Mouse (Mus musculus): Measurements from ENCODE around the gene Mettl16. TPM values are rescaled to one million over a fixed set of nuclear protein-coding genes. Genes with fewer than 3 reads are reported as not detected.
"Not testable (repeated sequence)": the region's sequence is repeated elsewhere in the genome, so short reads cannot be mapped to it uniquely, and the experiment has no call there.

Mettl16 gene
- total RNA-seq, 1 experiment from 2014 or later, result 50.6 TPM

DNA sequence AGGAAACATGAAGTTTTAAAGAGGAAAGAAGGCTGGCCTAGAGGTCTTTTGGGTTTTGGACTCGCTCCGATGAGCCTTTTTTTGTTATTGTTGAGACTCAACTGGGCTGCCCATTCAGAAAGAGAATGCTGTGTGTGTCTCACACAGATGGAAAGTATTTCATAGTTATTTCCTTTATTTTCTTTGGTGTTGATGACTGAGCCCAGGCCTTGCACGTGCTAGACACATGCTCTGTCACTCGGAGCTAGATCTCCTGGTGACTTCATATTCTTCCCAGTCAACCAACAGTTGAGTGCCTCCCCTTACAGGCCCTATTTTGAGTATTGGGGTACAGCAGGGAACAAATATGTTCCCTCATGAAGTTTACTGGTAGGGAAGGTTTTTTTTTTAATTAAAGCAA is 1.0 kb downstream of the Mettl16 start:
- ATAC-seq (replicated peaks; ENCODE audit: low read depth, poor library complexity, severe bottlenecking), result no peak

DNA sequence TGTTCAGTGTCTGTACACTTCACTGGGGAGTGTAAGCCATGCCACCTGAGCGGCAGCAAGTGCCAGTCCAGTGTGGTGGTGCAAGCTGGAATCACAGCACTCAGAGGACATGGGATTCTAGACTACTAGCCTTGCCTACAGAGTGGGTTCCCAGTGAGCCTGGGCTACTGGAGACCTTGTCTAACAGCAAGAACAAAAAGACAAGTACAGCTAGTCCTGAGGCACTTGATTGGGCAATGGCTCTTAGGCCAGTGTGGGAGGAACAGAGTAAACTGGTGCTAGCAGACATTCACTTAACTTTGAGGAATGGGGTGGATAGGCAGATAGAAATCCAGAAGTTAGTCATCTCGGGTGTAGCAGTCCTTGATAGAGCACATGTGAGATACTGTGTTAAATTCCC is 1.8 kb downstream of the Mettl16 start:
- no peak for ATAC-seq (replicated peaks; ENCODE audit: low read depth, poor library complexity, severe bottlenecking)

DNA sequence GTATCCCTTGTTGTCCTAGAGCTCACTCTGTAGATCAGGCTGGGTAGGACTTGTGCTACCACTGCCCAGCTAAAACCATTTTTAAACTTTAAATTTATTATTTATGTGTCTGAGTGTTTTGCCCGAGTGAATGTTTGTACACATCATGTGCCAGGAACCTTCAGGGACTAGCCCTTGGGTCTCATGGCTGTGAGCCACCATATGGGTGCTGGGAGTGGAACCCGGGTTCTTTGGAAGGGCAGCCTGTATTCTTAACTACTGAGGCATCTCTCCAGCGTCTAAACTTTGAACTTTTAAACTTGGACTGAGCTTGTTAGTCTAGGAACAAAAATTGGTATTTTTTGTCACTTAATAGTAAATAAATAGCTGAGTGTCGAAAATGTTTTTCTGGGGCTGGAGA is 22.2 kb downstream of the Mettl16 start:
- ATAC-seq (replicated peaks; ENCODE audit: low read depth, poor library complexity, severe bottlenecking), result no peak

DNA sequence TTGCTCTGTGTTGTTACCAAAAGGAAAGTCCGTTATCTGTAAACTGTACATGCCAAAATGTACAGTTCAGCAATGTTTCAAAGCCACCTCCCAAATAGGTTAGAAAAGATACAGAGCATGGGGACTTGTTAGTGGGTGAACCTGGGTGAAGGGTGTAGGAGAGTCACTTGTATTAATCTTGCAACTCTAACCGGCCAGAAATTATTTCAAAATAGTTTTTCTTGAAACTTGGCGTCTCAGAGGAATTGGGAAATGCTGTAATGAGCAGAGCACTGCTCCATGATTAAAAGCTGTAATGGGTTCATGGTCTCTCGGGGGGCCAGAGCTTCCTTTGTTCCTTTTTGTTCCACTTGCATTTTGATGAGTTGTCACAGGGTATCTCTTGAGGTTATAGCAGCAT is 30.0 kb downstream of the Mettl16 start:
- no peak for ATAC-seq (replicated peaks; ENCODE audit: low read depth, poor library complexity, severe bottlenecking)

DNA sequence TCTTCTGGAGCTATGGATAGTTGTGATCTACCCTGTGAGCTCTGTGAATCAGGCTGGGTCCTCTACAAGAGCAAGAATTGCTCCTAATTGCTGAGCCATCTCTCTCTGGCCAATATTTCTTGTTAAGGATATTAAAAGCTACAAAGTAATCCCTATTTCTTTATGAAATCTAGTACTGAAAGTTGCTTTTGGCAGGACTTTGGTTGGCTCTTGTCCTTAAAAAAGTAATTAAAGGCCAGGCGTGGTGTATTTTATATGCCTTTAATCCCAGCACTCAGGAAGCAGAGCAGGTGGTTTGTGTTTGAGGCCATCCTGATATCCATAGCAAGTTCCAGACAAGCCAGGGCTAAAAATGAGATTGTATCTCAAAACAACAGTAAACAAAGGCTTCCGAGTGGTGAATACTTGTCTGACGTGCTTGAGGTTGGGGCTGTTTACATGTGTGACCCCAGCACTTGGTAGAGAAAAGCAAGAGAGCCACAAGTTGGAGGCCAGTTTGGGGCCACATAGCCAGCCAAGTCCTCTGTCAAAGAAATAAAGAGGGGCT is 33.5 kb downstream of the Mettl16 start:
- no peak for ATAC-seq (replicated peaks; ENCODE audit: low read depth, poor library complexity, severe bottlenecking)

DNA sequence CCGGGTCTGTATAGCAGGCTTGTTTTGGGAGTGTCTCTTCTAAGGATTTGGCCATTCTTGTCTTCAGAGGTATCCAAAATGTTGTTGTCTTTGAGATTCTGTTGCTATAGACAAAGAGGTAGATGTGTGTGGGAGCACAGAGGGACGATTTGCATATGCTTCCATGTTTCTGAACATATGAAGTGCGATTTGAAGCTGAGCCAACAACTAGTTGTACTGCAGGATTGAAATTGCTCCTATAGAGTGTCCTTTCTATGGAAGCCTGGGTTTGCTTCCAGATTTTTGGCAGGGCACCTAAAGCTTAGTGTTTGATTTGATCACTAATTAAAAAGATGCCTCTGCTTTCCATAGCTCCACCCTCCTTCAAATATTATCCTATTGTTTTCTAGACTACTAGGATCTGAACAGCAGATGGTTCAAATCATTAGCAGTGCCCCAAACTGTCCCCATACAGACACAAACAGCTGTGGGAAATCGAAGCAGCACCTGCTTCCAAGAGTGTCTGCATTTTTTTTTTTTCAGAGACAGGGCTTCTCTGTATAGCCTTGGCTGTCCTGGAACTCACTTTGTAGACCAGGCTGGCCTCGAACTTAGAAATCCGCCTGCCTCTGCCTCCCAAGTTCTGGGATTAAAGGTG is 36.7 kb downstream of the Mettl16 start:
- no peak for ATAC-seq (replicated peaks; ENCODE audit: low read depth, poor library complexity, severe bottlenecking)

DNA sequence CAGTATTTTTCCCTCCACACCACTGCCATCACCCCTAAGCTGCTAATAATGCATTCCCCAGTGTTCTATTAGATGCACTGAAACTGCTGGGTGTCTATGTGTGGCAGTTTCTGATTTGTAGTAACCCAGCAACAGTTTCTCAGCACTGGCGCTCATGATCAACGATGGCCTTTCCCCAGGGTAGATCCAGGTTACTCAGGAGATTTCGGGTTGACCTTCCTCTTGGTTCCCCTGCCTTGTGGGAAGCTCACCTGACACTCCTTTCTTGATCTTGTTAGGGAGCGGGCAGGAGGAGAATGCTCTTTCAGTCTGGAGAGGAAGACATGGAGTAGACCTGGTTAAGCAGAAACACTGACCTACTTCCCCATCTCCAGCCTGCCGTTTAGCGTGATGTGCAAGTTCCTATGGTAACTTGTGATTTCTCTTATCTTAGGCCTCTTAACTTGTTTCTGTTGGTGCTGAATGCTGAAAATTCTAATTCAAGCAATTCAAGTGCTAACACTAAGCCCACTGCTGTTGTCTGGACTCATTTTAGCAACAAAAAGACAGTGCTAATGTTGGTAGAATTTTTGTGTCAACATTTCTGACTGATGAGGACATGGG is 37.7 kb downstream of the Mettl16 start:
- ATAC-seq (replicated peaks; ENCODE audit: low read depth, poor library complexity, severe bottlenecking), result no peak

DNA sequence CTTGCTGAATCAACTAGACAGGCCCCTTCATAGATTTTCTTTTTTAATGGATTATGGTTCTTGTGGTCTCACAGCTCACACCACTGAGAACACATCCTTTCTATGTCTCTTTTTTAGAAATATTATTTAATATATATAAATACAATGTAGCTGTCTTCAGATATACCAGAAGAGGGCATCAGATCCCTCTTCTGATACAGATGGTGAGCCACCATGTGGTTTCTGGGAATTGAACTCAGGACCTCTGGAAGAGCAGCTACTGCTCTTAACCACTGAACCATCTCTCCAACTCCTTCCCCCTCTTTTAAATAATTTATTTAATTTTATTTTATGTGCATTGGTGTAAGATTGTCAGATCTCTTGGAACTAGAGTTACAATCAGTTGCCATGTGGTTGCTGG is 39.5 kb downstream of the Mettl16 start:
- no peak for ATAC-seq (replicated peaks; ENCODE audit: low read depth, poor library complexity, severe bottlenecking)

DNA sequence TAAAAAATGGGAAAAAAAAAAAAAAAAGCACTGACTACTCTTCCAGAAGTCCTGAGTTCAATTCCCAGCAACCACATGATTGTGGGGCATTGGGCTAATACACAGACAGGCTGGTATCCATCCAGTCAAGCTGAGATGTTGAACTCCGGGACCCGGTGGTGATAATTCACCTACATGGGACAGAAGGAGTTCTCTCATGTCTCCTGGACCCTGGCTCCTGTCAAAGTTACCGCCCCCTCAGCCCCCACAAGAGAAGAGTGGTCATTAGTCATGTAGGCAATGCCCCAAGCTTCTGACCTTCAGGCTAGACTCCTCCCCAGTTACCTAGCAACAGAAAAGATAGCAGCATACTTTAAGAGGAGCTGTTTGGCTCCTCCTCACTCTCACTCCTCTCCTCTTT is 40.4 kb downstream of the Mettl16 start:
- not testable (repeated sequence) for ATAC-seq (replicated peaks; ENCODE audit: low read depth, poor library complexity, severe bottlenecking)

DNA sequence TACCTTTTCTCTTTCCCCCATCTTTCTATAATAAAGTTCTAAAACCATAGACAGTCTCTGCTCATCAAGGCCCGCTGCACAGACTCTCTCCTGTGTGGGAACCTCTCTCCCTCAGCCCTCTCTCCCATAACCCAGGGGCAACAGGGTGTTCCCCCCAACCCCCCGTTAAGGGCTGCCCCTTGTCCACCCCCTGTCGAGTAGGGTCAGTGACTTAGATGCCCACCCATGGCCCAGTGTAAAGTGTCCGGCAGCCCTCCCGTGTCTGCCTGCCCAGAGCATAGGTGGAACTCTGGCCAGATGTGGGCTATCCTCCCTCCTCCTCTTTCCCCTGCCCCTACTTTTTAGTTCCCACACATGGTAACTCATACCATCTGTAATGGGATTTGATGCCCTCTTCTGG is 40.9 kb downstream of the Mettl16 start:
- ATAC-seq (replicated peaks; ENCODE audit: low read depth, poor library complexity, severe bottlenecking), result no peak

DNA sequence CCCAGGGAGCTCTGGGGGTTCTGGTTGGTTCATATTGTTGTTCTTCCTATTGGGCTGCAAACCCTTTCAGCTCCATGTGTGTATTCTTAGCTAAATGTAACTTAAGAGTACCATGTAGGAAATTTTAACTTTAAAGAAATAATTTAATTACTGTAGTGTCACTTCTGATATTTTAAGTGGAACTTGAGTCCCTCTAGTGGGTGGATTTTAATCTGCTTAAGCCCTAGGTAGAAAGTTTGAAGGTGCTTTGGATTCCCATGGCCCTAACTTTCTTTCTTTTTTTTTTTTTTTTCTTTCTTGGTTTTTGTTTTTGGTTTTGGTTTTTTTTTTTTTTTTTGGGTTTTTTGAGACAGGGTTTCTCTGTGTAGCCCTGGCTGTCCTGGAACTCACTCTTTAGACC is 45.2 kb downstream of the Mettl16 start:
- no peak for ATAC-seq (replicated peaks; ENCODE audit: low read depth, poor library complexity, severe bottlenecking)

DNA sequence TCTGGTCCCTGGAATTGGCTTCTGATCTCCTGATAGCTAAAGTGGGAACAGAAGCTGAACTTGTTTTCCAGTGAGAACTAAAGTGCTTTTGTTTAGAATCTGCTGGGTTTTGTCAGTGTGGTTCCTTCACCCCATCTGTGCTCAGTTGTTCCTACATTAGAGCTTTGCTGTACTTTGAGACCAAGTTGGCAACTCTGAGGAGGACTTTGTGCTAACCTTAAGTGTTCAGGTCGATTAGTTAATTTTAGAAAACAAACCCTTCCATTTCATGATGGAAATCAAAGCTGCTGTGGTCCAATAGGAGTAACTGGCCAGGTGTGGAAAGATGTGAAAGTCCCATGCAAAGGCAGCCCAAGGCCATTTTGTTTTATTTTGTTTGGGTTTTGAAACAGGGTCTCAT is 50.3 kb downstream of the Mettl16 start:
- ATAC-seq (replicated peaks; ENCODE audit: low read depth, poor library complexity, severe bottlenecking), result no peak

DNA sequence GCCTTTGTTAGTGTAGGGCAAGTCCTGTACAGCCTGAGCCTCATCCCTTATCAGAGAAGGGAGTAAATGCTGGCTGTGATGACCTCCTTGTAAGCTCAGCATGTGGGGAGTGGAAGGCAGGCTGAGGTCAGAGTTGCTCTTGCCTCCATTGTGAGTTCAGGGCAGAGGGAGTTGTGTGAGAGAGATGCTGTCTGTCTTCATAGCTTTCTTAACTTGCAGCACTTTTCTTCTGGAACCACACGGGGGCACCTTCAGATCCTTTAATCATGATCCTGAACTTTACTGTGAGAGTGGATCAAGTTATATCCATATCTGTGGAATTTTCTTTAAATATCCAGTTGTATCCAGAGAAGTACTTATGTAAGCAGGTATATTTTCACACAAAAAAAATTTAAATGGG is 50.8 kb downstream of the Mettl16 start:
- peak; percentile 45; the same call in 1 of the 2 replicates for ATAC-seq (replicated peaks; ENCODE audit: low read depth, poor library complexity, severe bottlenecking)

DNA sequence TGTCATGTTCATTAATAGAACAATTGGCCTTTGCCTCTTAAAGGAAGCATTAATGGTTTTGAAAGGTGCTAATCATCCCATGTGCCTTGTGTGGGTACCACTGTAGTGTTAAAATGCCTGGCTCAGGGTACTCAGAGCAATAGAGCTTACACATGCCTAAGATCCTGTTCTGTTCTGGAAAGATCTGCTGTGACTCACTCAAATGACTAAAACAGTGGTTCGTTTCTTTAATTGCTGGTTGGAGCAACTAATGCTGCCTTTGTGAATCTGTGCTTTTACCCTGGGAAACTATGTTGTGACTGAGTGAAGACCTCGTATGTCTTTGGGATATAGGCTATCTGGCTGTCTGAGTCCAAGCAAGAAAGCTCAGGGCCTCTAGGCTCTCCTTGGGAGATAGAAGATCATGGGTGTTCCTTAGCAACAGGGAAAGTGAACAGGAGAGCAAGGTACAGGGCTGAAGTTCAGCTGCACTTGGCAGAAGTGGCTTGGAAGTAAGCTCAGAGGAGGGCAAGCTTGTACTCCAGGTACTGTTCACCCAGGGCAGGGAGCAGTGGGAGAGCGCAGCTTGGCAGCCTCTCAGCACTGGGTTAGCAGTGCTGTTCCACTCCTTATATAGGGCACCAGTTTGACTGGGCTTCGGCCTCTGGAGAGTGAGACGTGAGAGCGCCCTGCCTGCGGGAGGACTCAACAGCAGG is 52.3 kb downstream of the Mettl16 start:
- ATAC-seq (replicated peaks; ENCODE audit: low read depth, poor library complexity, severe bottlenecking), result no peak

DNA sequence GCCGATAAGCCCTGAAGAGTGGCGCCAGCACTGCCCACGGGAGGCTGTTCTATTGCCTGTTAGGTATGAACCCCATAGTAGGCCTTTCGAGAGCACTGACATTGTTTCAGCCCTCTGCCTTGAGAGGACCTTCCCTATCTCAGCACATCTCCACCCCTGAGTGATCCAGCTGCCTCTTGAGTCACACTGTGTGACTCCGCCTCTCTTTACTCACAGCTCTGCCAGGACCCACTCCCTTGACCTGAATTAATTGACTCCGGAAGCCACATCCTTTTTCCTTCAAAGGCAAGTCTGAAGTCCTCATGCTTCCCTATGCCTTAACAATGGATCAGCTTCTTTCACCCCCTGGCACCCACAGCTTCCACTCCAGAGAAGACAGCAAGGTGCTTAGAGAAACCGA is 55.5 kb downstream of the Mettl16 start:
- no peak for ATAC-seq (replicated peaks; ENCODE audit: low read depth, poor library complexity, severe bottlenecking)

DNA sequence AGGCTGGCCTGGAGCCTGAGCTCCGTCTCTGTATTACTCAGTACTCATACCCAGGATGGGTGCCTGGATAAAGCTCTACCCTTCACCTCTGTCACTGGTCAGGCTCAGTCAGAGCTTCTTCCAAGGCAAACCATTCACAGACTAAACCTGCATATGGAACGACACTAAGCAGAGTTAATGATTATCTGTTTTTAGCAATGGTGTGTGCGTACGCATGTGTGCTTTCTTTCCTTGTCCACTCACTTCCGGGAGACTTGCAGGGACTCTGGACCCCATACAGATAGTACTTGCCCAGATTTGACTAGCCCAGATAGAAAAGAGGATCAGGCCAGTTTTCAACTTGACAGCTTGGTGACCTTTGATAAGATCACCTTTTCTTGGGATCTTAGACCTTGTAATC is 56.1 kb downstream of the Mettl16 start:
- no peak for ATAC-seq (replicated peaks; ENCODE audit: low read depth, poor library complexity, severe bottlenecking)

DNA sequence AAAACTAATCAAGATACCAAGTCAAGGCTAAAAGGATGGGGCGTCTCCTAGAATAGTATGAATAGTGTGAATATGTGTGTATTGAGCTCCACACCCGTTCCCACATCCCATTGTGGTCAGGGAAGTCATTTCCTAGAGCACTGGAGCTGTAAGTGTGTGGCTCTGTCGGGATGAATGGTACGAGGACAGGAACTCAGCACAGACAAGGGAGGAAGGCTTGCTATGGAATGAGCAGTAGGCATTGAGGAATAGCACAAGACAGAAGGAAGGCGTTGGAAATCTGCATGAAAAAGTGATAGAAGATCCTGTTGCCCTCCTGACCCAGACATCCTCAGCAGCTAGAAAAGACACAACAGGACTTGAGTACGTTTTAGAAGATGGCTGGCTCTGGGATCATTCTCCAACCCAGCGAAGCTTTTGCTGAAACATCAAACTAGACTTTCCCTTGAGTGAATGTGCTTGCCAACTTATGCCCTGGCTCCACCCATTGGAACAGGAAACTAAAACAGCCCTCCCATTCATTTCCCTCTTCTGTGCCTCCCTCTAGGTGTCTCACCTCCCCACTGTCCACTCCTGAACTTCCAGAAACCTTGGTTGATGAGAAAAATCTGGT is 57.3 kb downstream of the Mettl16 start:
- no peak for ATAC-seq (replicated peaks; ENCODE audit: low read depth, poor library complexity, severe bottlenecking)

DNA sequence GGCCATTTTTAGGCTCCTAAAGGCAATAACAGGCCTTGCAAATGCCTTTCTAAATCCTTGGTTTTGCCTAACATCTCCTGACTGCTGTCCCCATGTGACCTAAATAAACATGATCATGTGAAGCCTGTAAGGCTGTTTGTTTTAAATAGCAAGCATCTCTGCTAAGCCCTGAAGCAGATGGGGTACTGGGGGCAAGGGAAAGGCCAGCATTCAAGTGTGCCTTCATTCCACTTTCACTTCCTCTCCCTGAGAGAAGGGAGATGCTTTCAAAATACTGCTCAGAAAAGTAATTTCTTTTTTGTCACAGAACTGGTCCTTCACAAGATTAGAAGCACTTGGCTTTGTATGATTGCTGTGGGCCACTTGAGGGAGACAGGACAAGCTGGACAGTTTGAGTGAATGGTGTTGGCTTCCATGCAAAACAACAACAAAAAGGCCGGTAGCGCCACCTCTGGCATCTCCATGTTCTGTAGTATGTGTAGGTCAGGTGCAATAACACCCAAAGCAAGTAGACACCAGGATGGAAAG is 57.8 kb downstream of the Mettl16 start:
- no peak for ATAC-seq (replicated peaks; ENCODE audit: low read depth, poor library complexity, severe bottlenecking)

DNA sequence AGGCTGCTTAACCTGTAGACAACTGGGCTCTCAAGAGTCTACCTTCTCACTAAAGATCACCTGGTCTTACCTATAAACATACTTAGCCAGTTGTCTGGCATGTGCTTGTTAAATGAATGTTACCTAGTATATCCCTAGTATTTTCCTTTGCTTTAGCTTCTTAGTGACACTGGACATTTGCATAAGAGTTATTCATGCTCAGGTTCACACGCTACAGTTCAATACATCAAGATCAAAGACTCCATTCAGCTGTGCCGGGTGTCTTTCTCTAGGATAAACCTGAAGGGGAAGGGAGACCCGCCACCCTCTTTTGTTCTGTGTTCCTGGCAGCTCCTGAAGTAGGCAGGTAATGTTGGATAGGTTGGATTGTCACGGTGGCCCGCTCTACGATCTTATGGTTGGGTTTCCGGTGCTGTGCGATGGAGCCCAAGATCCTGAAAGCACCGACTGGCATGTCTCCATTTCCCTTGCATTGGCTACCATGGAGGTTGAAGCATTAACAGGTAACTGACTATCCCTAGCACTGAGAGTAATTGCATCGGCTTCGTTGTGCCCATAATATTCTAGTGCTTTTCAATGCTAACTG is 58.4 kb downstream of the Mettl16 start:
- ATAC-seq (replicated peaks; ENCODE audit: low read depth, poor library complexity, severe bottlenecking), result no peak

DNA sequence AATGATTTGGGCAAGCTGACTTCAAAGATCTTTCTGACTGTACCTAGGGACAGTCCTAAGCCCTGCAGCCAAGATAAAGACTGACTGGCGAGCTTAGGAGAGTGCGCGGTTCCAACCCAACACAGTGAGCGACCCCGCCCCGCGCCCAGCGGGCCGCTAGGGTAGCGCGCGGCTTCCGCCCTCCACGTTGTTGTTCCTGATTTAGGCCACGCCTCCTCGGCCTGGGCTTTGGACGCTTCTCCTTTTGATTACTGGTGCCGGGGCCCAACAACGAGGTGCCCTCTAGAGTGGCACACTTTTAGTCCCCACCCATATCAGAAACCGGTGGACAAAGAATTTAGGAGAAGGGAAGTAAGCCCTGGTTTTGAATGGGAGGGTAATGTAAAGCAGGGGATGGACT is 59.2 kb downstream of the Mettl16 start:
- peak; percentile 39 for ATAC-seq (replicated peaks; ENCODE audit: low read depth, poor library complexity, severe bottlenecking)
